Comparison of ENCODE assay signal across 23 mouse cellular contexts in the genomic region with DNA sequence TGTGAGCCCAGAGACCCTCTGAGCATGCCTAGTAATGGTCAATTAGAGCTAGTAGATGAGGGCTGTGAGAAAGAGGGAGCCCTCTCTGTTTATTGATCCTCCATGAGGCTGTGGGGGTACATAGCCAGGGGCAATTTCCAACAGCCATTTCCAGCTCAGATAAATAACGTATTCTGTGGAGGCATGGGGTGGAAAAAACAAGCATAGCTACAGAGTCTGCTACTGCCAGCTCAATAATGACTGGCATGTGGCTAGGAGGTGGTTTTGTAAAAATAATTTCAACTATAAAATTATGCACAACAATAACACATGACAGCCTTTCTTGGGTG.
DNase-seq lines count a peak whose midpoint lies in the region; ATAC-seq lines count a peak whose summit lies in the region.
"Had no signal": no experiment of that assay in that cellular context is flagged by ENCODE, and none has a peak within 500 bp of the region (broad histone marks: within the 10 kb centered on the region; RNA-seq: fewer than 3 reads in every experiment).

No protein-coding gene starts in this region.

- H3K9me3 ChIP-seq in hindbrain, embryonic 14.5 days (ENCODE audit: control insufficient read depth, low read length), result no peaks in the 10 kb centered on the region
- H3K9me3 ChIP-seq in hindbrain, embryonic 11.5 days (ENCODE audit: control insufficient read depth, low read length), result no peaks in the 10 kb centered on the region
- H3K9me3 ChIP-seq in forebrain, embryonic 13.5 days (replicated peaks), result no peaks in the 10 kb centered on the region
- no peaks in the 10 kb centered on the region for H3K9me3 ChIP-seq in forebrain, embryonic 15.5 days
- H3K9me3 ChIP-seq in midbrain, embryonic 16.5 days (replicated peaks; ENCODE audit: control insufficient read depth, low read length, poor library complexity, severe bottlenecking), result no peaks in the 10 kb centered on the region
- H3K9me3 ChIP-seq: embryonic facial prominence, embryonic 12.5 days; limb, embryonic 12.5 days; liver, embryonic 13.5 days had no signal

- H3K9ac ChIP-seq in hindbrain, embryonic 14.5 days, result no peak overlapping the region
- no peak overlapping the region for H3K9ac ChIP-seq in hindbrain, embryonic 11.5 days (ENCODE audit: low read depth, low read length)
- no peak overlapping the region for H3K9ac ChIP-seq in forebrain, embryonic 13.5 days
- no peak overlapping the region for H3K9ac ChIP-seq in forebrain, embryonic 15.5 days (replicated peaks)
- H3K9ac ChIP-seq in midbrain, embryonic 16.5 days (ENCODE audit: low read depth, low read length), result no peak overlapping the region
- H3K9ac ChIP-seq: embryonic facial prominence, embryonic 12.5 days; limb, embryonic 12.5 days; liver, embryonic 13.5 days; lung, embryonic 14.5 days had no signal

- H3K27me3 ChIP-seq in hindbrain, embryonic 14.5 days (ENCODE audit: control insufficient read depth, insufficient read depth, low read length), result no peaks in the 10 kb centered on the region
- H3K27me3 ChIP-seq in hindbrain, embryonic 11.5 days (ENCODE audit: control insufficient read depth, insufficient read depth, low read length), result no peaks in the 10 kb centered on the region
- H3K27me3 ChIP-seq in forebrain, embryonic 13.5 days, result peaks cover 3% of the 10 kb centered on the region; the same call in 1 of the 2 replicates
- H3K27me3 ChIP-seq in forebrain, embryonic 15.5 days, result no peaks in the 10 kb centered on the region
- no peaks in the 10 kb centered on the region for H3K27me3 ChIP-seq in midbrain, embryonic 16.5 days (ENCODE audit: control insufficient read depth, insufficient read depth, low read depth, low read length)
- H3K27me3 ChIP-seq: embryonic facial prominence, embryonic 12.5 days; limb, embryonic 12.5 days; liver, embryonic 13.5 days had no signal

- DNase-seq in hindbrain, embryonic 14.5 days (ENCODE audit: low spot score), result no peak
- no peak for DNase-seq in hindbrain, embryonic 11.5 days (ENCODE audit: low spot score)
- DNase-seq in kidney, postnatal 25 days, result no peak
- no peak for DNase-seq in heart, postnatal 10 days
- DNase-seq: adrenal gland, adult 2 months; cerebellum, adult 9-10 months; gastrocnemius, postnatal 10 days; heart, adult 2 months; heart, postnatal 4 days; kidney, adult 9 months; kidney, postnatal 36 days; liver, embryonic 13.5 days; lung, embryonic 14.5 days; lung, postnatal 36 days; right cerebral cortex, adult 18-20 months had no signal

- 0 out of 2 replicates have a peak overlapping the region, but pooled peaks have one; percentile 43 for H3K27ac ChIP-seq in hindbrain, embryonic 14.5 days
- no peak overlapping the region for H3K27ac ChIP-seq in hindbrain, embryonic 11.5 days (ENCODE audit: low read depth, low read length)
- H3K27ac ChIP-seq in forebrain, embryonic 13.5 days, result no peak overlapping the region
- H3K27ac ChIP-seq in forebrain, embryonic 15.5 days (replicated peaks), result no peak overlapping the region
- H3K27ac ChIP-seq in midbrain, embryonic 16.5 days (ENCODE audit: low read length), result peak overlapping the region; percentile 44; the same call in 1 of the 2 replicates
- H3K27ac ChIP-seq: embryonic facial prominence, embryonic 12.5 days; heart, adult 2 months; left cerebral cortex, adult 2 months; limb, embryonic 12.5 days; liver, embryonic 13.5 days; stomach, postnatal 0 days had no signal

- 41% methylated on average over 1 of the region's 1 CpGs for WGBS in hindbrain, embryonic 14.5 days
- 54% methylated on average over 1 of the region's 1 CpGs for WGBS in hindbrain, embryonic 11.5 days
- WGBS in forebrain, embryonic 13.5 days, result 10% methylated on average over 1 of the region's 1 CpGs
- WGBS in forebrain, embryonic 15.5 days, result 11% methylated on average over 1 of the region's 1 CpGs
- WGBS in midbrain, embryonic 16.5 days, result 13% methylated on average over 1 of the region's 1 CpGs

- ATAC-seq in hindbrain, embryonic 14.5 days (ENCODE audit: low FRiP score), result no peak; the same call in 1 of the 2 replicates
- no peak; the same call in 1 of the 2 replicates for ATAC-seq in hindbrain, embryonic 11.5 days (ENCODE audit: low FRiP score)
- no peak for ATAC-seq in forebrain, embryonic 13.5 days
- peak; percentile 60 for ATAC-seq in forebrain, embryonic 15.5 days (replicated peaks)
- no peak; the same call in 1 of the 2 replicates for ATAC-seq in midbrain, embryonic 16.5 days

- no peak overlapping the region for H3K4me3 ChIP-seq in hindbrain, embryonic 14.5 days (replicated peaks; ENCODE audit: low read length)
- no peak overlapping the region for H3K4me3 ChIP-seq in hindbrain, embryonic 11.5 days (ENCODE audit: low read depth, low read length)
- no peak overlapping the region for H3K4me3 ChIP-seq in forebrain, embryonic 13.5 days
- H3K4me3 ChIP-seq in forebrain, embryonic 15.5 days, result no peak overlapping the region
- no peak overlapping the region for H3K4me3 ChIP-seq in midbrain, embryonic 16.5 days (ENCODE audit: low read depth, low read length)
- H3K4me3 ChIP-seq: embryonic facial prominence, embryonic 12.5 days; erythroblast, embryonic 14.5 days; heart, adult 2 months; left cerebral cortex, adult 2 months; limb, embryonic 12.5 days; liver, embryonic 13.5 days had no signal

- no peaks in the 10 kb centered on the region for H3K36me3 ChIP-seq in hindbrain, embryonic 14.5 days (replicated peaks; ENCODE audit: control insufficient read depth, insufficient read depth)
- no peaks in the 10 kb centered on the region for H3K36me3 ChIP-seq in hindbrain, embryonic 11.5 days (ENCODE audit: control insufficient read depth, insufficient read depth, low read length)
- H3K36me3 ChIP-seq in forebrain, embryonic 13.5 days (ENCODE audit: poor library complexity, severe bottlenecking), result no peaks in the 10 kb centered on the region
- H3K36me3 ChIP-seq in forebrain, embryonic 15.5 days, result no peaks in the 10 kb centered on the region
- H3K36me3 ChIP-seq in midbrain, embryonic 16.5 days (ENCODE audit: control insufficient read depth, insufficient read depth, low read length), result no peaks in the 10 kb centered on the region
- H3K36me3 ChIP-seq: embryonic facial prominence, embryonic 12.5 days; limb, embryonic 12.5 days; liver, embryonic 13.5 days had no signal

- intact Hi-C loops in heart, postnatal 10 days (cut with DNase I), result no loop called here

- peaks cover 21% of the 10 kb centered on the region for H3K4me1 ChIP-seq in hindbrain, embryonic 14.5 days (replicated peaks; ENCODE audit: control insufficient read depth, insufficient read depth, low read length)
- no peaks in the 10 kb centered on the region for H3K4me1 ChIP-seq in hindbrain, embryonic 11.5 days (replicated peaks; ENCODE audit: control insufficient read depth, insufficient read depth, low read length)
- peaks cover 17% of the 10 kb centered on the region for H3K4me1 ChIP-seq in forebrain, embryonic 13.5 days
- H3K4me1 ChIP-seq in forebrain, embryonic 15.5 days, result peaks cover 6% of the 10 kb centered on the region
- peaks cover 12% of the 10 kb centered on the region; the same call in 1 of the 2 replicates for H3K4me1 ChIP-seq in midbrain, embryonic 16.5 days (ENCODE audit: control insufficient read depth, insufficient read depth, low read length)
- H3K4me1 ChIP-seq: embryonic facial prominence, embryonic 12.5 days; limb, embryonic 12.5 days; liver, embryonic 13.5 days had no signal

- no peak overlapping the region for H3K4me2 ChIP-seq in hindbrain, embryonic 14.5 days (replicated peaks)
- H3K4me2 ChIP-seq in hindbrain, embryonic 11.5 days (replicated peaks; ENCODE audit: low read depth, low read length), result no peak overlapping the region
- 0 out of 2 replicates have a peak overlapping the region, but pooled peaks have one; percentile 3 for H3K4me2 ChIP-seq in forebrain, embryonic 13.5 days
- no peak overlapping the region for H3K4me2 ChIP-seq in forebrain, embryonic 15.5 days (replicated peaks)
- no peak overlapping the region for H3K4me2 ChIP-seq in midbrain, embryonic 16.5 days (ENCODE audit: low read length)
- H3K4me2 ChIP-seq: embryonic facial prominence, embryonic 12.5 days; limb, embryonic 12.5 days; liver, embryonic 13.5 days; lung, embryonic 14.5 days had no signal

Comparison
In these comparisons a context has a peak if more than half of its experiments do, and no peak if none do; other contexts are left out.
1. H3K27ac ChIP-seq: peak in hindbrain, embryonic 14.5 days (single experiment) and midbrain, embryonic 16.5 days (single experiment); none in hindbrain, embryonic 11.5 days (single experiment), forebrain, embryonic 13.5 days (single experiment) and forebrain, embryonic 15.5 days (single experiment).